Mouse (Mus musculus): ENCODE results near the gene Tgm2.

GRCm38 (mm10) chr2:158074835-158075234, 71.4 kb downstream of the Tgm2 start:
- TF ChIP-seq CTCF (IDR thresholded peaks at IDR 0.05; ENCODE audit: borderline replicate concordance, extremely low read depth, insufficient read depth, insufficient read length) (no peak), POLR2A (IDR thresholded peaks at IDR 0.05; ENCODE audit: borderline replicate concordance, extremely low read depth, insufficient read depth, insufficient read length, poor library complexity, severe bottlenecking) (no peak)

Data from brain, embryonic 14.5 days (tissue).